Mouse (Mus musculus): ENCODE results near the gene Gm14308. TPM values are rescaled to one million over a fixed set of nuclear protein-coding genes. Genes with fewer than 3 reads are reported as not detected.
"Not testable (repeated sequence)": the region's sequence is repeated elsewhere in the genome, so short reads cannot be mapped to it uniquely, and the experiment has no call there.

Gm14308 gene
- 1 to 10 TPM in 1 of 2 experiments, not detected in 1; 1.7 TPM for total RNA-seq (2021)
- long read RNA-seq, experiment 1, partial matches to known transcripts = 0 of 3 reads
- long read RNA-seq, experiment 1, other reads (novel, unspliced or antisense) = 0 of 3 reads
- long read RNA-seq, experiment 2, partial matches to known transcripts = 0 of 2 reads
- long read RNA-seq, experiment 2, other reads (novel, unspliced or antisense) = 1 of 2 reads

DNA sequence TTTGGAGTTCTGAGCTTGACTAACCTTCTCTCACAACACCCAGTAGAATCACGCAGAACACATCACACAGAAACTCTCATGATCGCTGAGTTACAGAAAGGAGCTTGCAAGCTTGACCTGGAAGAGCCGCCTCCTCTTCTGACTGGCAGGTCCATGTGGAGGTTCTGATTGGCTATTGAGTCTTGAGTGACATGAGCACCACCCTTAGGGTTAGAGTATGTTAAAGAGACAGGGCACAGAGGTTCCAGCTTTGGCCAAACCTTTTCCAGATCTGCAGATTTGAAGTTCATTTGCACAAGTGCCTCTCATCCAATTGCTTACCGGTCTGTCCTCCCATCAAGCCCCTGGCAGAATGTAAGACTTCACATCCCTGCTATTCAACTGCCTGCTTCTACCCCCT, at the start of gene Gm14308:
TSS of gene Gm14308 (minus strand) at position 101 of the 400 bp plus-strand sequence.
- DNase-seq = not testable (repeated sequence)

DNA sequence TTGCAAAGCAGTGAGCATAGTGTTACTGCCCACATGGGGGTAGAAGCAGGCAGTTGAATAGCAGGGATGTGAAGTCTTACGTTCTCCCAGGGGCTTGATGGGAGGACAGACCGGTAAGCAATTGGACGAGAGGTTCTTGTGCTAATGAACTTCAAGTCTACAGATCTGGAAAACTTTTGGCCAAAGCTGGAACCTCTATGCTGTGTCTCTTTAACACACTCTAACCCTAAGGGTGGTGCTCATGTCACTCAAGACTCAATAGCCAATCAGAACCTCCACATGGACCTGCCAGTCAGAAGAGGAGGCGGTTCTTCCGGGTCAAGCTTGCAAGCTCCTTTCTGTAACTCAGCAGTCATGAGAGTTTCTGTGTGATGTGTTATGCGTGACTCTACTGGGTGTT, 34.1 kb upstream of the Gm14308 start, which contains the start of gene Zfp973:
TSS of gene Zfp973 (plus strand) at position 301 of the 400 bp plus-strand sequence.
- DNase-seq = not testable (repeated sequence)

Other genes with a start within 250 kb of the Gm14308 start
- gene Gm14435, start 212.8 kb downstream of the Gm14308 start, total RNA-seq (2021) = 10 to 100 TPM in 1 of 2 experiments, 1 to 10 TPM in 1; 9.1 to 11.3 TPM
- gene Gm14434, start 149.6 kb downstream of the Gm14308 start, total RNA-seq (2021) = not detected
- not detected for gene Zfp967, start 115.3 kb downstream of the Gm14308 start, total RNA-seq (2021)
- 10 to 100 TPM in 1 of 2 experiments, 1 to 10 TPM in 1; 8.8 to 10.5 TPM for gene Zfp973, start 34.2 kb upstream of the Gm14308 start, total RNA-seq (2021)
- gene Gm14305, start 72.0 kb upstream of the Gm14308 start, total RNA-seq (2021) = 1 to 10 TPM; 6.2 to 8.9 TPM
- gene Gm14295, start 162.3 kb upstream of the Gm14308 start, total RNA-seq (2021) = 10 to 100 TPM in 1 of 2 experiments, 1 to 10 TPM in 1; 5.9 to 10.5 TPM
- not detected for gene Gm14408, start 194.8 kb upstream of the Gm14308 start, total RNA-seq (2021)